ENCODE assay signal across 8 mouse cellular contexts in the genomic region with DNA sequence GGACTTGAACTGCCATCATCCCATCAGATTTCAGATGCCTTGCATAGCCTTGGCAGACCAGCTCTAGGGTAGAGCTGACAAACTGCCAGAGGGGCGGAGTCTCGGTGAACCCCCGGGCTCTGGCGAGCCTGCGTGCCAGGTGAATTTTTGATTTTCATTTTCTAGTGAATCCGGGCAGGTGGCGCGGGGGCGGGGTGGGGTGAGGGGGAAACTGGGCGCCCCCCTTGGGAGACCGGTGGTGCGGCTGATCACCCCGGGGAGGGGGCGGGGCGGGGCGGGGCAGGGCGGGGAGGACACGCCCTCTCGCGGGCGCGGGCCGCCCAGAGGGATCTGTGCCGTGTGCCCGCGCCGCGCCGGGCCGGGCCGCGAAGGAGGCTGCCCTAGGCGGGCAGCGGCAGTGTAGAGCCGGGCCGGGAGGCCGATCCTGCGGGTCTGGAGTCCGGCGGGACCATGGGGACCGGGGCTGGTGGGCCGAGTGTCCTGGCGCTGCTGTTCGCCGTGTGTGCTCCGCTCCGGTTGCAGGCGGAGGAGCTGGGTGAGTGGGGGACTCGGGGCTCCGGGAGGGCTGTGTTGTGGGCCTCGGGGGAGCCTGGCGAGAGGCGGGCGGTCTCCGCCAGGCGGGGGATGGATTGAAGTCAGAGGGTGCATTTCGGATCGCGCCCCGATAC. TPM values are rescaled to one million over a fixed set of nuclear protein-coding genes. Genes with fewer than 3 reads are reported as not detected.
DNase-seq lines count a peak whose midpoint lies in the region; ATAC-seq lines count a peak whose summit lies in the region.

A gene (plus strand): TSS at position 319 of the 668 bp plus-strand sequence.

- peak; percentile 54 for DNase-seq in adipocyte (ENCODE audit: low spot score)
- peak; percentile 44 for DNase-seq in gastrocnemius, postnatal 25 days
- DNase-seq in left cerebral cortex, postnatal 25 days (ENCODE audit: low spot score in 2 of 2): peak; percentile 36 to 39
- DNase-seq in right cerebral cortex, postnatal 25 days: peak; percentile 49
- DNase-seq in urinary bladder, postnatal 36 days (ENCODE audit: low spot score in 2 of 2): peak; percentile 26 to 40

- peak; percentile 68 for ATAC-seq in common myeloid progenitor, adult 5-6 weeks (replicated peaks; ENCODE audit: low read depth, poor library complexity, severe bottlenecking)
- peak; percentile 62 for ATAC-seq in inflammation-experienced regulatory T-cells, adult 6 months
- peak; percentile 74 for ATAC-seq in megakaryocyte-erythroid progenitor cell, adult 5-6 weeks (replicated peaks; ENCODE audit: low FRiP score, low TSS enrichment, poor library complexity, severe bottlenecking)

- intact Hi-C loops in left cerebral cortex, postnatal 25 days (cut with DNase I): loop anchor here (2.0 to 5.0 kb wide), 2 partner anchors 99 to 149 kb away; a partner anchor contains a TSS

RNA-seq across cellular contexts. Expression of the gene that starts here (rescaled TPM):
- not detected in 2 replicates for total RNA-seq in common myeloid progenitor, adult 5-6 weeks (2017)
- 1 to 10 TPM; 1.3 to 1.7 TPM for total RNA-seq in gastrocnemius, postnatal 25 days (2021)
- under 1 TPM in 1 of 3 experiments, not detected in 2; 0.17 TPM for polyA plus RNA-seq in inflammation-experienced regulatory T-cells, adult 6 months (2017; shearing (Covaris generic))
- 1 to 10 TPM; 5.5 to 6.5 TPM for total RNA-seq in left cerebral cortex, postnatal 25 days (2021)
- not detected in 2 replicates for total RNA-seq in megakaryocyte-erythroid progenitor cell, adult 5-6 weeks (2014; fragmentation: Nextera tagmentation)
- total RNA-seq in megakaryocyte-erythroid progenitor cell, adult 5-6 weeks (2017): not detected in 2 replicates

Comparison
In these comparisons a context has a peak if more than half of its experiments do, and no peak if none do; other contexts are left out.
1. Peak in every context shown above with its lines: DNase-seq and ATAC-seq.
2. Peak in ATAC-seq in common myeloid progenitor, adult 5-6 weeks; RNA of the gene not detected or under 1 TPM.
3. Peak in ATAC-seq in inflammation-experienced regulatory T-cells, adult 6 months; RNA of the gene not detected or under 1 TPM.
4. Peak in ATAC-seq in megakaryocyte-erythroid progenitor cell, adult 5-6 weeks; RNA of the gene not detected or under 1 TPM.